Mouse (Mus musculus): ENCODE measurements around the gene Krt20. TPM values are rescaled to one million over a fixed set of nuclear protein-coding genes. Genes with fewer than 3 reads are reported as not detected.

Gene Krt20
- polyA plus RNA-seq, 1 experiment = not detected

- H3K4me3 ChIP-seq (ENCODE audit: insufficient read depth, low read length) = no peak overlapping the region
- H3K27ac ChIP-seq (ENCODE audit: insufficient read depth, low read depth, low read length) = no peak overlapping the region
- no peak for TF ChIP-seq CTCF (IDR thresholded peaks at IDR 0.05; ENCODE audit: low read depth, low read length)
- TF ChIP-seq POLR2A (IDR thresholded peaks at IDR 0.05; ENCODE audit: borderline replicate concordance, low read depth, low read length) = no peak
- peaks cover 3% of the 10 kb centered on the region for H3K4me1 ChIP-seq (ENCODE audit: control insufficient read depth, insufficient read depth, low read length)
These were observed 46.6 kb downstream of the Krt20 start for GRCm38 (mm10) chr11:99391375-99391774.

DNA sequence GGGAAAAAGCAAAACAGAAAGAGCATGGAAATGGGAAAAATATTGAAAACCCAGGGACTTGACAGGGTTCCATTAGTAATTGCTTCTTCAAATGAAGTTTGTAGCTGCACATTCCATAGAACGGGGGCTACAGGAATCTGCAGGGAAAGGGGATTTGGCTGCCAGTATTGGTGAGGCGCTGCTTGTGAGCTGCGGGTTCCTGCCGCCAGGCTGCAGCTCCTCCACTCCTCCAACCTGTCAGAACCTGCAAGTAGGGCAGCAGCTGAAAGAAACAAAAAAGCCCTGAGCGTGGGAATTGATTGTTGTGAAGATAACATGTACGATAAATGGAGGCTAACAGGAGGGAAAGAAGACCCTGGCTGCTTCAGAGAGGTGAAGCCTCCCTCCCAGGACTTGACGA is 47.1 kb downstream of the Krt20 start:
- H3K27ac ChIP-seq (ENCODE audit: insufficient read depth, low read depth, low read length) = no peak overlapping the region
- TF ChIP-seq CTCF (IDR thresholded peaks at IDR 0.05; ENCODE audit: low read depth, low read length) (no peak), POLR2A (IDR thresholded peaks at IDR 0.05; ENCODE audit: borderline replicate concordance, low read depth, low read length) (no peak)
- no peak overlapping the region for H3K4me3 ChIP-seq (ENCODE audit: insufficient read depth, low read length)
- peaks cover 3% of the 10 kb centered on the region for H3K4me1 ChIP-seq (ENCODE audit: control insufficient read depth, insufficient read depth, low read length)

DNA sequence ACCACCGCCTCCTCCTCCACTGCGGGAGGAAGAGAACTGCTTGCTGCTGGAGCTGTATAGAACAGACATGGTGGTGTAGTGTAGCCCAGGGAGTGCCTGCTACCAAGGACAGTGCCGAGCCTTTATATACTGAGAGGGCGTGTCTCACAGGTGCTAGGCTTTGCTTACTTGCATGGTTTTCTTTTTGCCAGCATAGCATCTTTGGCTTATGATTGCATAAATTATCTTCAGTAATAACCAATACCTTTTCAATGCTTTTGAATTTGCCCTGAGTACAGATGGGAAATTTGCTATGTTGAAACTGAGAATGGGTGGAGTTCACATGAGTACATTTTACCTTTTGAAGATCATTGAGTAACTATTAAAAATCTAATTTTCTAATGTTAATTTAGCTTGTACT is 48.7 kb downstream of the Krt20 start, which contains the start of gene Krt10:
TSS of gene Krt10 (minus strand) at position 101 of the 400 bp plus-strand sequence.
- H3K27ac ChIP-seq (ENCODE audit: insufficient read depth, low read depth, low read length) = no peak within 1 kb of the TSS
- H3K4me1 ChIP-seq (ENCODE audit: control insufficient read depth, insufficient read depth, low read length) = peaks cover 3% of the 10 kb centered on the region
- no peak within 1 kb of the TSS for H3K4me3 ChIP-seq (ENCODE audit: insufficient read depth, low read length)
- TF ChIP-seq CTCF (IDR thresholded peaks at IDR 0.05; ENCODE audit: low read depth, low read length) (no peak), POLR2A (IDR thresholded peaks at IDR 0.05; ENCODE audit: borderline replicate concordance, low read depth, low read length) (no peak)

GRCm38 (mm10) chr11:99388661-99389060 is 49.3 kb downstream of the Krt20 start:
- H3K4me3 ChIP-seq (ENCODE audit: insufficient read depth, low read length) = no peak overlapping the region
- H3K4me1 ChIP-seq (ENCODE audit: control insufficient read depth, insufficient read depth, low read length) = peaks cover 3% of the 10 kb centered on the region
- H3K27ac ChIP-seq (ENCODE audit: insufficient read depth, low read depth, low read length) = no peak overlapping the region
- no peak for TF ChIP-seq POLR2A (IDR thresholded peaks at IDR 0.05; ENCODE audit: borderline replicate concordance, low read depth, low read length)

GRCm38 (mm10) chr11:99385813-99386721 is 51.9 kb downstream of the Krt20 start:
- TF ChIP-seq POLR2A (IDR thresholded peaks at IDR 0.05; ENCODE audit: borderline replicate concordance, low read depth, low read length) (no peak), CTCF (IDR thresholded peaks at IDR 0.05; ENCODE audit: low read depth, low read length) (no peak)
- peaks cover 3% of the 10 kb centered on the region for H3K4me1 ChIP-seq (ENCODE audit: control insufficient read depth, insufficient read depth, low read length)
- H3K4me3 ChIP-seq (ENCODE audit: insufficient read depth, low read length) = peak overlapping the region; percentile 66
- H3K27ac ChIP-seq (ENCODE audit: insufficient read depth, low read depth, low read length) = peak overlapping the region; percentile 81

GRCm38 (mm10) chr11:99379568-99379967 is 58.4 kb downstream of the Krt20 start:
- TF ChIP-seq CTCF (IDR thresholded peaks at IDR 0.05; ENCODE audit: low read depth, low read length) (peak; percentile 94), POLR2A (IDR thresholded peaks at IDR 0.05; ENCODE audit: borderline replicate concordance, low read depth, low read length) (no peak)

More at GRCm38 (mm10) chr11:99379568-99379967, 58.4 kb downstream of the Krt20 start:
- Histone ChIP-seq H3K4me1 (ENCODE audit: control insufficient read depth, insufficient read depth, low read length) (no peaks in the 10 kb centered on the region), H3K4me3 (ENCODE audit: insufficient read depth, low read length) (no peak overlapping the region), H3K27ac (ENCODE audit: insufficient read depth, low read depth, low read length) (no peak overlapping the region)

Other genes with a start within 250 kb of the Krt20 start
- gene Smarce1, start 207.1 kb downstream of the Krt20 start, polyA plus RNA-seq (2012; ENCODE audit: insufficient read depth, insufficient read length, missing spikeins) = 98.6 and 111 TPM in 2 replicates
- gene Krt222, start 194.1 kb downstream of the Krt20 start, polyA plus RNA-seq (2012; ENCODE audit: insufficient read depth, insufficient read length, missing spikeins) = not detected in 2 replicates
- gene Krt24, start 152.9 kb downstream of the Krt20 start, polyA plus RNA-seq (2012; ENCODE audit: insufficient read depth, insufficient read length, missing spikeins) = not detected in 2 replicates
- not detected in 2 replicates for gene Krt25, start 115.2 kb downstream of the Krt20 start, polyA plus RNA-seq (2012; ENCODE audit: insufficient read depth, insufficient read length, missing spikeins)
- not detected in 2 replicates for gene Krt26, start 100.2 kb downstream of the Krt20 start, polyA plus RNA-seq (2012; ENCODE audit: insufficient read depth, insufficient read length, missing spikeins)
- not detected in 2 replicates for gene Krt27, start 87.0 kb downstream of the Krt20 start, polyA plus RNA-seq (2012; ENCODE audit: insufficient read depth, insufficient read length, missing spikeins)
- gene Krt28, start 63.2 kb downstream of the Krt20 start, polyA plus RNA-seq (2012; ENCODE audit: insufficient read depth, insufficient read length, missing spikeins) = not detected in 2 replicates
- gene Krt10, start 48.8 kb downstream of the Krt20 start, polyA plus RNA-seq (2012; ENCODE audit: insufficient read depth, insufficient read length, missing spikeins) = 5.0 and 6.4 TPM in 2 replicates
- not detected in 2 replicates for gene Krt12, start 15.9 kb downstream of the Krt20 start, polyA plus RNA-seq (2012; ENCODE audit: insufficient read depth, insufficient read length, missing spikeins)
- not detected in 2 replicates for gene Krt23, start 55.0 kb upstream of the Krt20 start, polyA plus RNA-seq (2012; ENCODE audit: insufficient read depth, insufficient read length, missing spikeins)
- gene Krt39, start 83.2 kb upstream of the Krt20 start, polyA plus RNA-seq (2012; ENCODE audit: insufficient read depth, insufficient read length, missing spikeins) = not detected in 2 replicates
- gene Krt40, start 105.0 kb upstream of the Krt20 start, polyA plus RNA-seq (2012; ENCODE audit: insufficient read depth, insufficient read length, missing spikeins) = not detected in 2 replicates
- gene Krtap3-3, start 112.7 kb upstream of the Krt20 start, polyA plus RNA-seq (2012; ENCODE audit: insufficient read depth, insufficient read length, missing spikeins) = not detected in 2 replicates
- gene Krtap3-2, start 118.7 kb upstream of the Krt20 start, polyA plus RNA-seq (2012; ENCODE audit: insufficient read depth, insufficient read length, missing spikeins) = not detected in 2 replicates
- gene Gm11939, start 121.3 kb upstream of the Krt20 start, polyA plus RNA-seq (2012; ENCODE audit: insufficient read depth, insufficient read length, missing spikeins) = not detected in 2 replicates
- gene Krtap3-1, start 128.5 kb upstream of the Krt20 start, polyA plus RNA-seq (2012; ENCODE audit: insufficient read depth, insufficient read length, missing spikeins) = not detected in 2 replicates
- gene Krtap1-5, start 142.9 kb upstream of the Krt20 start, polyA plus RNA-seq (2012; ENCODE audit: insufficient read depth, insufficient read length, missing spikeins) = not detected in 2 replicates
- not detected in 2 replicates for gene Krtap1-4, start 145.5 kb upstream of the Krt20 start, polyA plus RNA-seq (2012; ENCODE audit: insufficient read depth, insufficient read length, missing spikeins)
- not detected in 2 replicates for gene Krtap1-3, start 153.2 kb upstream of the Krt20 start, polyA plus RNA-seq (2012; ENCODE audit: insufficient read depth, insufficient read length, missing spikeins)
- gene Krtap9-3, start 160.0 kb upstream of the Krt20 start, polyA plus RNA-seq (2012; ENCODE audit: insufficient read depth, insufficient read length, missing spikeins) = not detected in 2 replicates
- not detected in 2 replicates for gene Gm11938, start 165.2 kb upstream of the Krt20 start, polyA plus RNA-seq (2012; ENCODE audit: insufficient read depth, insufficient read length, missing spikeins)
- not detected in 2 replicates for gene Gm11937, start 172.0 kb upstream of the Krt20 start, polyA plus RNA-seq (2012; ENCODE audit: insufficient read depth, insufficient read length, missing spikeins)
- not detected in 2 replicates for gene Krtap2-4, start 176.7 kb upstream of the Krt20 start, polyA plus RNA-seq (2012; ENCODE audit: insufficient read depth, insufficient read length, missing spikeins)
- not detected in 2 replicates for gene Gm11562, start 182.3 kb upstream of the Krt20 start, polyA plus RNA-seq (2012; ENCODE audit: insufficient read depth, insufficient read length, missing spikeins)
- gene Krtap4-1, start 190.1 kb upstream of the Krt20 start, polyA plus RNA-seq (2012; ENCODE audit: insufficient read depth, insufficient read length, missing spikeins) = not detected in 2 replicates
- not detected in 2 replicates for gene Krtap4-2, start 196.9 kb upstream of the Krt20 start, polyA plus RNA-seq (2012; ENCODE audit: insufficient read depth, insufficient read length, missing spikeins)
- gene Krtap4-7, start 205.9 kb upstream of the Krt20 start, polyA plus RNA-seq (2012; ENCODE audit: insufficient read depth, insufficient read length, missing spikeins) = not detected in 2 replicates
- not detected in 2 replicates for gene Gm11555, start 212.1 kb upstream of the Krt20 start, polyA plus RNA-seq (2012; ENCODE audit: insufficient read depth, insufficient read length, missing spikeins)
- not detected in 2 replicates for gene Gm11563, start 220.8 kb upstream of the Krt20 start, polyA plus RNA-seq (2012; ENCODE audit: insufficient read depth, insufficient read length, missing spikeins)
- gene Krtap4-6, start 227.8 kb upstream of the Krt20 start, polyA plus RNA-seq (2012; ENCODE audit: insufficient read depth, insufficient read length, missing spikeins) = not detected in 2 replicates